Mouse (Mus musculus): ENCODE results near the gene Zdhhc25. TPM values are rescaled to one million over a fixed set of nuclear protein-coding genes. Genes with fewer than 3 reads are reported as not detected.

The Zdhhc25 gene
- total RNA-seq, 4 experiments from 2014 or later = not detected

DNA sequence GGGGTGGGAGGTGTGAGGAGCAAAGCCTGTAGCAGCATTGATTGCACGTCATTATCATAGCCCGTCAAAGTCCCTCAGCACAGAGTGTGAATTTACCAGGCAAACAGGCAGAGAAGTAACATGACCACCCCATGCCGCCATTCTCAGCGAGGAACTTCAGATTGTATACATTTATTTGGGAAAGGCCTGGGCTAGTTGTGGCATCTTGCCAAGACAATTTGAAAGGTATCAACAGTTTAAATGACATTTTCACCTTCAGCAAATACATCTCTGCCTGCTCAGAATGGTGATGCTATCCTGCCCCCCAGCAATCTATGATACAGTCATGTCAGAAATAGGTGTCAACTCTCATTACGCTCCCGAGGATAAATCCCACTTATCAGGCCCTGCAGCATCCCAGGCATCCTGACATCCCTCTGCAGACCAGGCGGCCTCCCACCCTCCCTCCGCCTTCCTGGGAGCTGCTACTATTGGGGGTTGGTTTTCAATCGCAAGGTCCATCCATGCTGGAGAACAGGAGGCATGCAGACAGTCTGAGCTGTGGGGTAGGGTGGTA lies 28.8 kb downstream of the Zdhhc25 start:
- DNase-seq (ENCODE audit: low spot score) = no peak

- DNase-seq (ENCODE audit: low spot score) = no peak
These were observed 35.1 kb downstream of the Zdhhc25 start for GRCm38 (mm10) chr15:88635205-88635604.

DNA sequence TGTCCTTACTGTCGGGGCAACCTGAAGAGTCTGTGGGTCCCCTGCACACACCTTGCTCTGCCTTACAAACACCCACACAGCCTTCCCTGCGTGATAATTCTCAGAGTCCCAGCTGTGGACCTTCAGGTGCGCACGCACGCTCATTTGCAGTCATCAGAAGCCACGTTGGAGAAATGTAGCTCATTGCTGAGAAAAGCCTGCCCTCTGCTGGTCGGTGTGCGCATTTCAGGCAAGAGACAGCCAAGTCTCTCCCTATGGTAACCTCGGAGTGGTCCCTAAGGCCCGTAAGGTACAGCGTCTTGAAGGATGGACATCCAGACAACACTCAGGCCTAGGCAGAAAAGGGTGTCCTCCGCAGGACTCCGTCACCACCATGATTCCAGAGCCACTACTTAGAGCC lies 50.9 kb downstream of the Zdhhc25 start:
- peak; percentile 31 for DNase-seq (ENCODE audit: low spot score)

Other genes with a start within 250 kb of the Zdhhc25 start
- gene Brd1, start 133.9 kb downstream of the Zdhhc25 start, total RNA-seq (2022) = 10 to 100 TPM; 26.5 to 29.6 (median 28.6) TPM
- 10 to 100 TPM in 1 of 4 experiments, 1 to 10 TPM in 3; 6.6 to 11.4 (median 8.3) TPM for gene Zbed4, start 151.4 kb downstream of the Zdhhc25 start, total RNA-seq (2022)
- gene Alg12, start 219.0 kb downstream of the Zdhhc25 start, total RNA-seq (2022) = 10 to 100 TPM in 2 of 4 experiments, 1 to 10 TPM in 2; 7.4 to 10.3 (median 9.9) TPM
- gene Creld2, start 219.3 kb downstream of the Zdhhc25 start, total RNA-seq (2022) = 10 to 100 TPM; 17.2 to 28.0 (median 21.1) TPM

All from heart, adult 8-10 months (tissue).